Mouse (Mus musculus) MEL (cell line): ENCODE data around the gene Krt78.

Experiments used
- CTCF ChIP-seq, 3 experiments: IDR thresholded peaks in 2 of 3; conservative IDR thresholded peaks in 1 of 3; 2 replicates each; pipeline ENCODE4 v1.5.1; 2011 to 2012; ENCODE audit warnings: low read length in 3 of 3, low read depth in 2 of 3, mild to moderate bottlenecking in 2 of 3, improper control_type of control experiment in 1 of 3, inconsistent platforms in 1 of 3, mixed read lengths in 1 of 3, moderate library complexity in 1 of 3; ENCODE audit not compliant: control insufficient read depth in 1 of 3, insufficient read depth in 1 of 3, poor library complexity in 1 of 3, severe bottlenecking in 1 of 3
- JUND ChIP-seq: IDR thresholded peaks from 2 replicates; pipeline ENCODE4 v1.6.1; 2011; ENCODE audit warnings: low read depth, mild to moderate bottlenecking, improper control_type of control experiment, low read length
- MAX ChIP-seq: IDR thresholded peaks from 2 replicates; pipeline ENCODE4 v1.6.1; 2011; ENCODE audit warnings: low read length, improper control_type of control experiment
- NRF1 ChIP-seq: IDR thresholded peaks from 2 replicates; pipeline ENCODE4 v1.6.1; 2014; ENCODE audit warnings: low read depth, mild to moderate bottlenecking, inconsistent platforms, low read length, improper control_type of control experiment, moderate library complexity; ENCODE audit not compliant: poor library complexity, insufficient read depth, severe bottlenecking
- POLR2A ChIP-seq, 2 experiments: IDR thresholded peaks; 2 replicates each; pipeline ENCODE4 v1.6.1; 2011 to 2012; ENCODE audit warnings: low read length in 2 of 2, mild to moderate bottlenecking in 2 of 2, control low read depth in 1 of 2, improper control_type of control experiment in 1 of 2, low read depth in 1 of 2, moderate library complexity in 1 of 2; ENCODE audit not compliant: control insufficient read depth in 1 of 2, insufficient read depth in 1 of 2, poor library complexity in 1 of 2

DNA sequence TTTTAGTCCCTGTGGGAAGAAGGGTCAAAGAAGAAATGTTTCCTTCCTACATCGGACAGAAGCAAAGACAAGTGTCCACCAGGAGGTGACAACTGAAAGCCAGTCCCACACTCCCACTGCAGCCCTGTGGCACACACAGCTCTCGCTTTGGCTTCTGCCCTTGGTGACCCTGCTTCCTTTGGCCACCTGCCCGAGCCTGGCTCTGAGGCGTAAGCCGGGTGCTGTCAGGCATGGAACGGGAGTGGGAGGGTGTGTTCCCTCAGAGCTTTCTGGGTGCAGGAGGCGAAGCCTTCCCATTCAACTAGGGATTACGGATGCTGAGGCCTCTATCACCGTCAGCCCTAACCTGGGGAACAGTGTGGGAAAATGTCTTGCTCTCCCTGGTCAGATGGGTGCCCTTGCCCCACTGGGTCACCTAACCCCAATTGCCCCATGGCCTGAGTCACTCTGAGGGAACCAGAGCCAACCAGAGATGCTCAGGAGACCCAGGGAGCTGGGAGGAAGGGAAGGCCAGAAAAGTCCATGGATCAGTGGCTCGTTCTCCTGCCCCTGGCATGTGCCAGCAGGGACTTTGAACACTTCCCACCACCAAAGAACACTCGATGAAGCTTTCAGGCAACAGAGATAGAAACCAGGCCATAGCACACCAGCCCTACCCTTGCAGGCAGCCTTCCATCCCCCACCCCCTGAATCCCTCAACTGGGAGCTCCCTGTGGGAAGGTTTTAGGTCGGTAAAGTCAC, 26.6 kb downstream of the Krt78 start:
- TF ChIP-seq NRF1 (no peak), JUND (no peak), POLR2A (IDR thresholded peaks at IDR 0.05; ENCODE audit: control insufficient read depth in 1 of 2, insufficient read depth in 1 of 2, low read depth in 1 of 2, low read length in 2 of 2, poor library complexity in 1 of 2) (no peak), MAX (no peak), CTCF (IDR thresholded peaks at IDR 0.05 in 2 of 3, conservative IDR thresholded peaks at IDR 0.05 in 1 of 3; ENCODE audit: control insufficient read depth in 1 of 3, insufficient read depth in 1 of 3, low read depth in 2 of 3, low read length in 3 of 3, poor library complexity in 1 of 3, severe bottlenecking in 1 of 3) (no peak)
